Mouse (Mus musculus) CH12.LX (cell line): ENCODE results near the gene Csf1.

Experiments used
- CHD2 ChIP-seq: IDR thresholded peaks from 2 replicates; pipeline ENCODE4 v1.6.1; 2011; ENCODE audit warnings: low read length, improper control_type of control experiment
- CTCF ChIP-seq, 2 experiments: IDR thresholded peaks in 1 of 2; conservative IDR thresholded peaks in 1 of 2; 2 replicates each; pipeline ENCODE4 v1.5.1; 2011 to 2012; ENCODE audit warnings: low read depth in 2 of 2, low read length in 2 of 2, improper control_type of control experiment in 1 of 2, inconsistent platforms in 1 of 2, mild to moderate bottlenecking in 1 of 2, moderate library complexity in 1 of 2
- ETS1 ChIP-seq: conservative IDR thresholded peaks from 2 replicates; pipeline ENCODE4 v1.6.1; 2012; ENCODE audit warnings: low read depth, mild to moderate bottlenecking, inconsistent platforms, low read length, improper control_type of control experiment, moderate library complexity
- HCFC1 ChIP-seq: IDR thresholded peaks from 2 replicates; pipeline ENCODE4 v1.6.1; 2012; ENCODE audit warnings: low read depth, mild to moderate bottlenecking, inconsistent platforms, low read length, improper control_type of control experiment
- IRF4 ChIP-seq: IDR thresholded peaks from 2 replicates; pipeline ENCODE4 v1.6.1; 2014; ENCODE audit warnings: low read depth, mild to moderate bottlenecking, inconsistent platforms, low read length, improper control_type of control experiment
- POLR2A ChIP-seq: IDR thresholded peaks from 2 replicates; pipeline ENCODE4 v1.6.1; 2011; ENCODE audit warnings: low read depth, mild to moderate bottlenecking, improper control_type of control experiment, low read length
- RCOR1 ChIP-seq: conservative IDR thresholded peaks from 2 replicates; pipeline ENCODE4 v1.6.1; 2012; ENCODE audit warnings: low read depth, mild to moderate bottlenecking, inconsistent platforms, low read length, improper control_type of control experiment
- SMC3 ChIP-seq: IDR thresholded peaks from 2 replicates; pipeline ENCODE4 v1.6.1; 2011; ENCODE audit warnings: low read depth, low read length, improper control_type of control experiment
- TBP ChIP-seq: conservative IDR thresholded peaks from 2 replicates; pipeline ENCODE4 v1.6.1; 2011; ENCODE audit warnings: low read depth, low read length, improper control_type of control experiment
- USF1 ChIP-seq: IDR thresholded peaks from 2 replicates; pipeline ENCODE4 v1.6.1; 2014; ENCODE audit warnings: low read depth, mild to moderate bottlenecking, inconsistent platforms, low read length, improper control_type of control experiment
- ZC3H11A ChIP-seq: IDR thresholded peaks from 2 replicates; pipeline ENCODE4 v1.6.1; 2012; ENCODE audit warnings: low read depth, mild to moderate bottlenecking, inconsistent platforms, low read length, improper control_type of control experiment
- ZKSCAN1 ChIP-seq: IDR thresholded peaks from 2 replicates; pipeline ENCODE4 v1.6.1; 2012; ENCODE audit warnings: low read depth, inconsistent platforms, low read length, improper control_type of control experiment, borderline replicate concordance

DNA sequence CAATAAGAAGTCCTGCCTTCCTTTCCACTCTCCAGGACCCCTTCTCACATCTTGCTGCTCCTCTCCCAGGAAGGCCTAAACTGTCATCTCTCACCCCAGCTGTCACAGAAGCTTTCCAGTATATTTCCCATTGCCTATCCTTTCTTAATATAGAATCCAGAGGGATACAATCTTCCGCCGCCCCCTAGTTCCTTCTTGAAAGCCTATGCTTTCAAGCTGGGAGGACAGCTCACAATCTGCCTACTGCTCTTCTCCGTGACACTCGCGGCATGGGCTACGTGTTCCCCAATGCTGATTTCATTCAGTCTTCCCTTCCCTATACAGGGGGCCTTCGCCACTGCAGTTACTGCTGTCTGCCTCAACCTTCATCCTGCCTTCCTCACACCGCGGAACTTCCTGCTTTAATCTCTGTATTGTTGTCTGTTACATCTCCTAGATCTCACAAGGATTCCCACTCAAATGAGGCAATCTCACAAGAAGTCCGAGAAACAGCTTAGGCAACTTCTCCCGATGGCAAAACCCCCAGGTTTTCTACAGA lies 30.6 kb upstream of the Csf1 start:
- no peak for TF ChIP-seq POLR2A
- TF ChIP-seq HCFC1 = no peak
- TF ChIP-seq ZC3H11A = no peak
- no peak for TF ChIP-seq IRF4
- no peak for TF ChIP-seq ZKSCAN1
- TF ChIP-seq CTCF (conservative IDR thresholded peaks at IDR 0.05 in 1 of 2, IDR thresholded peaks at IDR 0.05 in 1 of 2; ENCODE audit: low read depth in 2 of 2, low read length in 2 of 2) = no peak
- TF ChIP-seq RCOR1 = no peak
- TF ChIP-seq ETS1 = no peak
- no peak for TF ChIP-seq CHD2
- no peak for TF ChIP-seq SMC3
- TF ChIP-seq TBP = no peak
- TF ChIP-seq USF1 = no peak
